Mouse (Mus musculus) thymus, postnatal 25 days (tissue): ENCODE measurements around the gene Pip4k2a.
A peak's percentile ranks its signal among the peaks of the same experiment; 100 is the strongest.
"Not testable (repeated sequence)": the region's sequence is repeated elsewhere in the genome, so short reads cannot be mapped to it uniquely, and the experiment has no call there.

Experiments
- DNase-seq: peaks from one replicate; pipeline ENCODE4 v3.0.0; 2022

Pip4k2a gene

DNA sequence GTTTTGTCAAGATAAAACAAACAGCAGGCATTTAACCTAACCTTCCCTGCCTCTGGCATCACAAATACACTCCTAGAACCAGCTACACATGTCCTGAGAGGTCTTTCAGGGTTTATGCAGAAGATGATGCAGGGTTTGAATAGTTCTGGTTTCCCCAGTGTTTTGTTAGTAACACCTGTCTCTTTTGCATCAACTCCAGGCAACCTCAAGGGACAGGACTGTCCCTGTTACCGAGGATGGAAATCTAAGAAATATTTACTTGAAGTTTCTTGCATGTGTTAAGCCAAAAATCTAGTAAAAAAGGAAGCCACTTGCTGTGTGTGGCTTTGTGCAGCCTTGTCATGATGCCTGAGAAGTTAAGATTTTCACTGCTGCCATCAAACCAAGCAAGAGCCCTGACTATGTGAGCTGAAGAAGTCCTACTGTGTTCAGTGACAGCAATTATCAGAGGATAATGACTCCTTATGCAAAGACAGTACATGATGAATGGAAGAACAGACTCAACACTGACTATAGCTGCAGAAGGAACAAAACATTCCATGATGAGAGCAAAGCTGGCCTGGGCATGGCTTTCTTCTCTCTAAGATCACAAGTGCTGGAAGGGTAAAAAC lies 76.3 kb downstream of the Pip4k2a start:
- DNase-seq: no peak

DNA sequence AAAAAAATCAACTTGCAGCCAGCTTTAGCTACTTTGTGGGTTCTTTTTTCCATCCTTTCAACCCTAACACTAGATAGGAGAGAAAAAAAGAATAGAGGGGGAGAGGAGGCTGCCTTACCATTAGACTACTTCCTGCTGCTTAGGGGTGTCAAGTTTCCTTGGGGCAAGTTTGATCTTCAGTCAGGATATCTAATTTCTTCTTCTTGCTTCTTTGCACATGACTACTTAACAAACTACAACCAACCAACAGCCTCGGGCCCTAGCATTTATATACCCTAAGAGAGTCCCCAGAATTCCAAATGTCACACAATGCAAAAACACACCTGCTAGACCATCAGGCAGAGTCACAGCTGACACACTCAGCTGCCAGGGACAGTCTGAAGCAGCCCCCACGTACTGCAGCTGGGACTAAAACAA lies 77.5 kb downstream of the Pip4k2a start:
- DNase-seq: peak; percentile 42

DNA sequence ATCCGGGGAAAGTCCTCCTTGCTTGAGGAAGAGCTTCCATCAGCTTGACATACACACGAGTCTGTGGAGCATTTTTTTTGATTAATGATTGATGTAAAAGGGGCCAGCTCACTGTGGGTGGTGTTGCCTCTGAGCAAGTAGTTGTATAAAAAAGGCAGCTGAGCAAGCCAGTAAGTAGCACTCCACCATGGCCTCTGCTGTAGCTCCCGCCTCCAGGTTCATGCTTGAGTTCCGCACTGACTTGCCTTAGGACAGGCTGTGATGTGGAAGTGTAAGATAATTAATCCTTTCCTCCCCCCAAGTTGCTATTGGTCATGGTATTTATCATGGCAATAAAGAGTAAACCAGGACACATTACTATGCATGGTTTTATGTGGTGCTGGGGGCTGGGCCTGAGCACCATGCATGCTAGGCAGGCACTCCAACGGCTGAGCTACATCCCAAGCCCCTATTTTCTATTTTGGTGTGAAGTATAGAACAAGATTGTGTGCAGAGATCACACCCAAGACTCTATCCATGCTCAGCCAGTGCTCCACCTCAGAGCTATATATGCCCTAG lies 78.0 kb downstream of the Pip4k2a start:
- DNase-seq: no peak

DNA sequence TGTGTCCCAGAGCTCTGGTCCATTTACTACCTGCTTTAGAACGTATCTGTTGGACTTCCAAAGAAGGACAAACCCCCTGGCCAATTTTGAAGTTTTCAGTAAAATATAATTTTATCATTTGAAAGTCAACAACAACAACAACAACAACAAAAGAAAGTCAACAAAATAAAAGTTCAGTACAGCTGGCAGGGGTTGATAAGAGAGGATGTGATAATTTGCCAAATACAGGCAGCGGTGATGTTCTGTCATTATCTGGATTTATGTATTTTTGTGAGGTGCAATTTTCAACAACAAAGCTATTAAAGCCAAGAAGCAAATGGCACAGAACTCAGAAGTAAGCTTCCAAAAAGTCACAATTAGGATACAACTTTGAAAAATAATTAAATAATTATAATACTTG lies 80.1 kb downstream of the Pip4k2a start:
- DNase-seq: no peak

DNA sequence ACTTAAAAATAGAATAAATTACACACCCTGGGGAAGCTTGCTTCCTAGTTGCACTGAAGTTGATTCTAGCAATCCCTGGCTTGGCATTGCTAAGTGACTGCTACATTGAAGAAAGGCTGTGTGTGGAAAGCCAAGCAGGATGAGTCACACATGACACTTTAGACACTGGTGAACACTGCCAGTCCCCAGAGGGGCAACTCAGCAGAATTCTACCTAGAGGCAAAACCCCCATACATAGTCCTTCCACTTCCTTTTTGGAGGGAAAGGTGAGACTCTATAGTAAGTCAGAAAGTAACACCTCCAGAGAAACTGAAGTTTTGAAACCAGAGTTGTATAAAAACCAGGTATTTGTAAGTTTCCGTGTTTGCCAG lies 80.6 kb downstream of the Pip4k2a start:
- no peak for DNase-seq

DNA sequence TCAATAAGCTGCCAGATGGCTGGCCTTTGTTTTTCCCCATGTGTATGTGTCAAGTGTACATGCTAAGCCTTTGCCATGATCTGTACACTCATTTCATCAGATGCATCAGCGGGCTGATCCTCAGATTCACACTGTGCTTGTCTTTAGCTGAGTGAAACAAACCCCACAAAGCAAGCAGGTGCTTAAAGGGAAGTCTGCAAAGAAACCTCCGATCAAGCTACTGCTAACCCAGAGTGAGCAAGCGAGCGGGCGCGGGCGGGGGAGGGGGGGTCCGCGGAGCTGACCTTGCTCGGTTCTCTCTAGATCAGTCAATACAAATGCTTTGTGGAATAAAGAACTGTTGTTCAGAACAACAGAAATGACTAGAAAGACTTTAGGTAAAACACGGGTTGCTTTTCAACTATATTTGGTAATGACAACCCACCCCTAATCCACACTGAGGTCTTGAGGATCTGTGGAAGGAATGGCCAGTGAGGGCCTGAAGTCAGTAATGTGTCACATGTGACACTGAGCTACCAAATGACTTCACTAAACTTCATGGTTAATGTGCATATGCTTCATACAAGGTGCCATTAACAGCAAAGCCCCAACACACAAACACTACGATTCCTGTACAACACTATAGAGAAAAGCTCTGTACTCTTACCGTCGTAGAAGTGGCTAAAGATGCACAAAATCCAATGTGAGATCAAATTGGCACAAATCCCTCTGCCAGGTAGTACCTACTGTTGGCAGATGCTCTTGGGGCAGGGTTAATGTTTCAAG lies 81.1 kb downstream of the Pip4k2a start:
- DNase-seq: peak; percentile 58

DNA sequence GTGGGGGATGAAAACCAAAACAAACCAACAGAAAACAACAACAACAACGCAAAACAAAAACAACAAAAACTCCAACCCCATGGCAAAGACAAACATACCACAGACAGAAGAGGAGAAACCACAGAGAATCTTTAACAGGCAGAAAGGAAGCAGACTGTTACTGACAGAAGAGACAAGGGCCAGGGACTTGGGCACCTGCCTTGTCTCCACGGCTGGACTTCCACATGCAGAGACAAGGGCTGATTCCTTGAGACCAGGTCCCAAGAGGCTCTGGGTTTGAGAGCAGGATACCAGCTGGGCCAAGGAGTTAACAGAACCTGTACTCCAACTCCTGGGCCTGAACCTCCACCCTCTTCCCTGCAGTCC lies 81.9 kb downstream of the Pip4k2a start:
- no peak for DNase-seq

DNA sequence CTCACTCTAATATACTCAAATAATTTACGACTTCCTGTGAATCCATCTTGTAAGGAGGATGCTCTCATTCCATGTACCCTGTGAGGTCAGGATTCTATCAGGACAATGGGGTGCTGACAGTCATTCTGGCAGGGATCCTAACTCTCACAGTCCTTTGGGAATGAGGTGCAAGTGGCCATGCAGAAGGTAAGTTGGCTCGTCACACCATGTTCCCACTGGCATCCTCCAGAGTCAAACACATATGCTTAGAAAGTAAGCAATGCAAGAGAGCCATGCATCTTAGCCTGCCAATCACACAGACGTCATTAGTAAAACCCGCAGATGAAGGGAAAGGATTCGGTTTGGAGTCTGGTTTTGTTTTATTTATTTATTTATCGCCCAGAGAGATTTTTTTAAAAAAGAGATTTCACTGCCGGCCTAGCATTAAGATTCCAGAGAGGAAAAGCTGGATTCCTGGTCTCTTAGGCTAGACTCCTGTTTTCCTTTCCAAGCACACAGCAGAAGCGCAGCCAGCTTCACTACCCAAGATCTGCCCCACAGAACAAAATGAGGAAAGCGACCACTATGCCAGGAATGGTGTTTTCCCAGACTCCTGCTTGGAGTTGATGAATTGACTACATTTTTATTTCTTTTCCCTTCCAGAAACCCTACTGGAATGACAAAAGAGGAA lies 82.4 kb downstream of the Pip4k2a start:
- no peak for DNase-seq

DNA sequence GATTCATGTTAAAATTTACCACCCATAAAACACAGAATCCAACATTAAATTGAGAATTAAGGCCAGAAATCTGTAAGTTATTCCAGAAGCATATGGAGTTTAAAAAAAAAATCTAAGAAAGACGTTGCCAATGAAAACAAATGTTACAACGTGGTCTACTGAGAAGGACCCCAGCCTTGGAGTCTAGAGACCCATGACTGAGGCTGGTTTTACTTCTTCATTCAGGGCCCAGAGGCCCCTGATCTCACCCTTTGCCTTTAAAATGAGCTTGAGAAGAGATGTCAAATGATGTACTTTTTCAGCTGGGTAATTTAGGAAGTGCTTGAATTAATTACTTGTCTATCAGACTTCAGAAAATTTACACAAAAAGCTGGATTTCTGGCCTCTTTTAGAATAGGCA lies 83.2 kb downstream of the Pip4k2a start:
- no peak for DNase-seq

DNA sequence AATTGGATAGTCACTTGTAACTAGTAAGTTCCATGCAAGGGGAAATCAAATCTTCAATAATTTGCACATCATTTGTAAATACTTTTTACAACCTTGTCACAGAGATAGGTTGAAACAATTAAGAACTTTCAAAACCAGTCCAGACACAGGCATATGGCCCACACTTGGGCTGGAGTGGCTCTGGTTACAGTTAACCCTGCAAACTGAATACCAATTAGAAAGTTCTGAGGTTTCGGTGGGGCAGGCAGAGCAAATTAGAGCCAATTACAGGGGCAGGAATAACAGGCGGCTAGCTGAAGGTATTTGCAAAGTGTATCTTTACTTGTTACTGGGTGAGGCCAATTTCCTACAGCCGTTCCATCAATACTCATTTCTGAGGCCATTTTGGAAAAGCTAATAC lies 84.3 kb downstream of the Pip4k2a start:
- DNase-seq: no peak

DNA sequence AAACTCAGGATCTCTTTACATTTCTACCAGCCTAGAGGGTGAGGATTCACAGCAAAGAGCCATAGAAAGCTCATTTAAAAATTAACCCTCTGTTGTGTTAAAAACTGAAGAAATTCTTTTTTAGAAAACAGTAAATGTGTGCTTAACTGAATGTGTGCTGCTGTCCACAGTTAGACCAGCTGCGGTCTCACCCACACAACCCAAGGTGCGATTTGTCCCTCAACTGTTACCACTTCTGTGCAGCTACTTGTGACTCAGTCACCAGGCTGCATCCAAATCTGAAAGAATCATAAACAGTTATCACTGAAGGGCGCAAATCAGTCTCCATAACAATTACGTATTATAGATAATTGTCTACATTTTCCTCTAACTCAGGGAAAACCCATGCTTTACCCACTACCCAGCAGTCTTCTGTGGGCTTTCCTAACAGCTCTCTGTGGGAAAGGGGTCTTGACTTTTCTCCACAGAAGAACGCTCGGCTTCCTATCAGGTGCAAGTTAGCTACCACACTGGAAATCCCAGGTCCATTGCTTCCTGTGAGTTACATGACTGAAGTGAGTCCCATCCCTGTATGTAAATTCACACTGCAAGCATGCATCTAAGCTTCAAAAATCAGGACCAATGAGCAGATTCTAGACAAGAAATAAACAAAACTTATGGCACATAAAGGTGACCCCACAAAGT lies 86.5 kb downstream of the Pip4k2a start:
- DNase-seq: no peak

DNA sequence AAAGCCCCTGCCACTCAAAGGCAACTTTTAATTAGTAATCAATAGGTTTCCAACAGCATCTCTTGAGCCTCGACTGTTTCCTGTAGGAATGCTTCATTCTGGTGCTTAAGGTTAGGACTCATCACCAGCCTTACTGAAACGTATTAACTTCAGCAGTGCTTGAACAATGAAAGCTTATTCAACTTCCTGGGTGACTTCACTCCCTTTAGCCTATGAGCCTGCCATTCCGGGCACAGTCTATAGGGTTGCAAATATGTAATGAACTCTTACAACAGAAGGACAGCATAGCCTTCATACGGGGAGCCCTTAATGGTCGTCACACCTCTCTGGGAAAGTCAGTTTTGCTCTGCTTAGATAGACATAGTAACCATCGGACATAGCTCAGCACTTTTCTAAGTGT lies 87.7 kb downstream of the Pip4k2a start:
- no peak for DNase-seq

DNA sequence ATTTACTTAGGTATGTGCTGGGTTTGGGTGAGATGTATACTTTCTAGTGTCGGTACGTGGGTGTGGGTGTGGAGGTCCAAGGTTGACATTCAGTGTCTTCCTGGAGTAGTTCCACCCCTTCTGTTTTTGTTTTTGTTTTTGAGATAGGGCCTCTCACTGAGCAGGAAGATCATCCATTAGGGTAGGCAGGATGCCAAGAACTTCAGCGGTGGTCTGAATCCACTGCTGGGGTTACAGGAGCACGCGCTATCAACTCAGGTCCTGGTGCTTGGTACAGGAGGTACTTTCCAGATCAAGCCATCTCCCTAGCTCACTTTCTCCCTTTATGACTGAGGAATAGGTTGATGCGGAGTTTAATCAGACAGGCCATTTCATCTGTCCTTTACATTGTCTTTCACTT lies 88.2 kb downstream of the Pip4k2a start:
- DNase-seq: no peak

DNA sequence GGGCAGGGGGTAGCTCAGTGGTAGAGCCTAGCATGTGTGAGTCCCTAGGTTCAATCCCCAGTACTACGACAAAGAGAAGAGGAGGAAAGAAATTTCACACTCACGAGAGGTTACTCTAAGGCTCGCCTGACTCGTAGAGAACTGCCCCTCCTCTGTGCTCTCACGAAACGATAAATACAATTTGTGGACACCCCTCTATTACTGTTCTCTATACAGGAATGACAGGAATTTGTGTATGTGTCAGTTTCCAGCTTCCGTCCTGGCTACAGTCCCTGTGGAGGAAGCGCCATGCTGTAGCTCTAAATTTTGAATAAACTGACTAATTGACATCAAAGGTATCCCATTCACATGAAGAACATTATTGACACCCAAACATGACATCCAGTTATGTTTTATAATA lies 90.7 kb downstream of the Pip4k2a start:
- no peak for DNase-seq

DNA sequence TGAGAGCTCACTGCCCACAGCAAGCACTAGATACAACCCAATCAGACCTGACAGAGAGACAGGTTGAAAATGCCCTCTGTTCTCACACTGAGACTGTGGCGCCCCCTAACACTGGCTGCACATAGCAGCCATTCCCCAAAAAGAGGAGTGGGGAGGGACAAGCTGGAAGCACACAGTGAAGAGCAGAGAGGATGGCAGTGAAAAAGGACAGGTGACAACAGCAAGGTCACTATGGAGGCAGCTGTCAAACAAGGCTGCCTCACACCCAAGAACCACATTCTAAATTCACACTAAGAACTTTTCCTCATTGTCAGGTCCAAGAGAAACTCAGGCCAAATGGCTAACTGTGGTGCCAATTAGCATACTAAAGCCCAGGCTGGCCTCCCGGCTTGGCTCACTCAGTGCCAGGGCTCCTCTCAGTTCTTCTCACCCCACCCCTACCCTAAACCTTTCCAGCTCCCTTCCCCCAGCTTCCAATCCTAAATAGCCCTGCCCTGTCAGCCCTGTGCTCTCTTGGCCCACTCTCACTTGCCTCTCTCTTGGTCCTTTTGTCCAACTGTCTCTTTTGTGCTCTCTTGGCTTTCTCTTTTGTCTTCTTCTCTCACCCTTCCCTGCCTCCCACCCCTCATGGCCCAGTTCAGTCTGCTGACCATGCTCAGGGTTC lies 91.4 kb downstream of the Pip4k2a start:
- DNase-seq: no peak

DNA sequence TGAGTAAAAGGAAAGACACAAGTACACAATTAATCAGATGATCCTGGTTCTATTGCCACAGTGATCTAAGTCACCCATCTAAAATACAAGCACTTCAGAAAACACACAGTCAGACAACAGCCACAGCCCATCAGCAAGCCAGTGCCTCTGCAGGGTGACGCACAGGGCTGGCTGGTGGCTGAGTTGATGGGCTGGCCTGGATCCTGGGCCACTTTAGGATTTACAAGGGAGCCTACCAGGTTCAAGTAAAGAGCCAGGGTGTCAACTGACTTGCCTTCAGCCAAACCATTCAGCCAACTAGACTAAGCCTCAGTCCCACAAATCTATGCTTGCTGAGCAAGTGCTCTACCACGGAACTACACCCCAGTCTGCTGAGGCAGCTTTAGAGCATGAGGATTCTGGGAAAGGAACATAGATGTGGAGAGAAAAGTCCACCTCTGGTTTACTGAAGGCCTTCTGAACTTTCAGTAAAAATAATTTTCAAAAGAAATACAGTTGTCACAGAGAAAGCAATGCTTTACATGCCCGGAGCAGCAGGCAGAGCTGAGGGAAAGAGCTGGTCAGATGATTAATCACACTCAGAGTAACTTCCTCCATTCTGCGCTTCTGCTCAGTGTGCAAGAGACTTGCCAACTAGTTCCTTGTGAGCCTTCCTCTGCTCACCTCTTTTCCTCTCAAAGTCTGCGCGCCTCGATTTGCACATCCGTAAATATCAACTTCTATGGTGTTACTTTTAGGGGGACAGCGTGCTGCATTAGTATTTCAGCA lies 94.4 kb downstream of the Pip4k2a start:
- no peak for DNase-seq

DNA sequence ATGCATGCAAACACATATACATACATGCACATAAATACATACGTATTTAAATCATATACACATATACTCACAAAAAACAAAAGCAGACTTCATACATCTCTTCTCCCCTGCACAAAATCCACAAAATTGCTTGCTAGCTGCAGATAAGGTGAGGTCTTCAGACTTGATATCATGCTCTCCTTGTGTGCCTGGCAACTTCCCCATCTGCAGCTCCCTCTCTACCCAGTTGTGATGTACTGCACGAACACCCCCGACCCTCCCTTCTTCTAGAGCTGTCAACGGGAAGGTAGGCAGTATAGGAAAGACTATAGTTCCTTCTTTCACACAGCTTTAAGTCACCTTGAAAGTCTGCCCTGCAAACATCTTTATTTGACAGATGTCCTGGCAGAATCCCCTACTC lies 96.8 kb downstream of the Pip4k2a start:
- DNase-seq: no peak

DNA sequence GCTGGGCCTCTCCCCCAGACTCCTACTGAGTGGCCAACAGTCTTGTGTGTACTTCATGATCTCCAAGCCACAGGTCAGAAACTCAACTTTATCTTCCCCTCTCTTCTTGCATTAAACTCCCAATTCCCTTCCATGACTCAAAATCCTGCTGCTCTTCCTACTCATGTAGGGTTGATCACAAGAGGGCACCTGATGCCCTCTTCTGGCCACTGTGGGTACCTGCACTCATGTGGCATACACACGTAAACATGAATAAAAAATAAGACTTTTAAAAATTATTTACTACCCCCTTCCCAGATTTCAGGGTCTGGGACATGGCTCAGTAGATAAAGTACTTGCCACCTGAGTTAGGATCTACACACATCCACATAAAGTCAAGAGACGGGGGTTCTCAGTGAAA lies 97.3 kb downstream of the Pip4k2a start:
- DNase-seq: no peak

DNA sequence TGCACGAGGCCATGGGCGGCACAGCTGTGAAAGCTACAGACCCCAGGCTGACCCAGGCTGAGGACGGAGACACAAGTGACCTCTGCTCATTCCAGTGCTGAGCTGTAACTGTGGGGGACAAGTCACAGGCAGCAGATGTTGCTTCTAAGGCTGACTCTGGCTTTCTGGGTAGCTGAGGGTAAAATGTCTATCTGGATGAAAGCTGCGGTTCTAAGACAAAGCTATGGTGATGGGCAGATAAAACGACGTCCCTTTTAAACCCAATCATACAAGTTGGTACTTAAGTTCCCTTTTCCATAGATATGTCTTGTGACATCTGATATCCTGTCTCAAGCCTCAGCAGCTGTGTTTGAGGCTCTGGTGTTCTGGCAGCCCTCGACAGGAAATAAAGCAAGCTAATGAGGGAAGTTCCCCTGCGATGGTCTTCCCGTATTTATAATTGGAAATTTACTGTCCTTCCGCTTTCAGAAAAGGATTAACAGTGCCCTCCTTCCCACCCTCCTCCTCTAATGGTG lies 100.1 kb downstream of the Pip4k2a start:
- DNase-seq: no peak

DNA sequence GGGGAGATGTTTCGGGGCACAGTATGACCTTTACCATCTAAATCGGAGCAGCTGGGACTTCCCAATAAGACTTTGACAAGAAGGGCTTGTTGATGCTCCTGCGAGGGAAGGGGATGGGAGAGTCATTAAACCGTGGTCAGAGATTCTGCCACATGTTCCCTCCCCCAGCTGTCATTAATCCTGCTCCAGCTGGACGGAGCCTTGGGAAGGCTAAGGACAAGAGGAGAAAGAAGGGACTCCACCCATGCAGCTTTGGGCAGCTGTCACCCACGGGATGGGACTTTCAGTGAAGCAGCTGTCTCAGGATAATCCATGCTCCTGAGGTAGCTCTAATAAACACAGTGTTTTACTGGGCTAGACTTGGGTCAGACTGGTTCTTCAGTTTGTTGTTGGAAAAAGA lies 101.9 kb downstream of the Pip4k2a start:
- DNase-seq: no peak

DNA sequence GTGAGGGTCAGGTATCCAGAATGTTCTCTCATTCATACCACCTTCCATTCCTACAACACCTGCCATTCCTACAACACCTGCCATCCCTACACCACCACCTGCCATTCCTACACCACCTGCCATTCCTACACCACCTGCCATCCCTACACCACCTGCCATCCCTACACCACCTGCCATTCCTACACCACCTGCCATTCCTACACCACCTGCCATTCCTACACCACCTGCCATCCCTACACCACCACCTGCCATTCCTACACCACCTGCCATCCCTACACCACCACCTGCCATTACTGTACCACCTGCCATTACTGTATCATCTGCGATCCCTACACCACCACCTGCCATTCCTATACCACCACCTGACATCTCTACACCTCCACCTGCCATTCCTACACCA lies 104.6 kb downstream of the Pip4k2a start:
- DNase-seq: not testable (repeated sequence)

DNA sequence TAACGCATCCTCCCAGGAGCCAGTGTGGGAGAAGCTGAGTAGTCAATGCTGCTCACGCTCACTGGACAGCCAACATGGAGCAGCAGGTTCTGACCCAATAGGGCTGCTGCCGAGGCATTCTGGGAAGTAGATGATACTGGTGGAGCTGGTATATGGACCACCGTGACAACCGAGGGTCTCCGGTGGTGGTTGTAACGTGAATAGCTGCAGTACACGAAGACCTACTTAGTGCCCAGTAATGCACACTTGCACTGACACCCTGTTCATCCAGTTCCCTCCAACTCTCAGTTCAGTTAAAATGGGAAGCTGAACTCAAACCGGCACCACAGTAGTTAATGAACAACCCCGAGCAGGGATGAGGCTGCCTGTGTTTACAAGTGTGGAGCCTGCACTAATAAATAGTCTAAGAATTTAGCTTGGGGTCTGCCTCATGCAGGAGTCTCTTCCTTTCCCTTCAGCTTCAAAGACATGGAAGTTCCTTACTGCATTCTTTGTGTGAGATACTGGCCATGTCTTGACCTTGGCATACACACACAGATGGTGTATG lies 105.9 kb downstream of the Pip4k2a start:
- DNase-seq: no peak
